11 mouse cellular contexts compared by ENCODE assay signal in the genomic region with DNA sequence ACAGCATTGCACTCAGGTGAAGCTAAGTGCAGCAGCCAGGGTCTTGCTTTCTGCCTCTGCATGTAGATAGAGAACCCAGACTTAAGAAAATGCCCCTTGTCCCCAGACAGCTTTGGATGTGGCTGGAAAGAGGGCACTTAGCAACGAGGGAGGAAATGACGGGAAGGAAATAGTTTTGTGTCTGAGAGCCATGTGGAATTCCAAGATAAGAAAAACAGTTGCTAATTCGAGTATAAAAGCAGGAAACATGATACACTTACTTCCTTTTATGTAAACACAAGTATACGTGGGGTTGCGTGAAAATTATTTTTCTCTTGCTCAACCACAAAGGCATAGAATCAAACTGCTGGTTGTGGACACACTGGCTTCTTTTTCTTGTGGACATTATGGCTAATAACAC. TPM values are rescaled to one million over a fixed set of nuclear protein-coding genes. Genes with fewer than 3 reads are reported as not detected.
DNase-seq lines count a peak whose midpoint lies in the region; ATAC-seq and TF ChIP-seq lines count a peak whose summit lies in the region.
"Had no signal": no experiment of that assay in that cellular context is flagged by ENCODE, and none has a peak within 500 bp of the region (broad histone marks: within the 10 kb centered on the region; RNA-seq: fewer than 3 reads in every experiment).

A gene (plus strand): TSS at position 312 of the 400 bp plus-strand sequence.

- intact Hi-C loops in gastrocnemius, adult 2 months (cut with DNase I) = loop anchor here (10.0 kb wide), 1 partner anchor 79 kb away; no protein-coding TSS in a partner anchor

- H3K4me2 ChIP-seq in heart, postnatal 0 days (ENCODE audit: low read depth, low read length) = peak within 1 kb of the TSS; percentile 51
- H3K4me2 ChIP-seq in lung, embryonic 15.5 days = peak within 1 kb of the TSS; percentile 4

- WGBS in heart, postnatal 0 days = 12% methylated on average over 5 of the region's 5 CpGs
- under 1% methylated on average over 5 of the region's 5 CpGs for WGBS in lung, embryonic 15.5 days

- H3K27ac ChIP-seq in gastrocnemius, adult 2 months = peak within 1 kb of the TSS; percentile 84
- peak within 1 kb of the TSS; percentile 80 for H3K27ac ChIP-seq in heart, postnatal 0 days (ENCODE audit: low read depth)
- peak within 1 kb of the TSS; percentile 74 for H3K27ac ChIP-seq in lung, embryonic 15.5 days

- H3K4me1 ChIP-seq in heart, postnatal 0 days (ENCODE audit: control insufficient read depth, insufficient read depth) = no peaks in the 10 kb centered on the region
- no peaks in the 10 kb centered on the region for H3K4me1 ChIP-seq in lung, embryonic 15.5 days

- peak within 1 kb of the TSS; percentile 68 for H3K4me3 ChIP-seq in gastrocnemius, adult 2 months
- peak within 1 kb of the TSS; percentile 42 for H3K4me3 ChIP-seq in heart, postnatal 0 days (ENCODE audit: low read depth, low read length)
- peak within 1 kb of the TSS; percentile 17 for H3K4me3 ChIP-seq in lung, embryonic 15.5 days
- H3K4me3 ChIP-seq: erythroblast, embryonic 14.5 days had no signal

- H3K27me3 ChIP-seq in heart, postnatal 0 days (ENCODE audit: control insufficient read depth, insufficient read depth, low read length) = no peaks in the 10 kb centered on the region
- no peaks in the 10 kb centered on the region for H3K27me3 ChIP-seq in lung, embryonic 15.5 days

- H3K36me3 ChIP-seq in heart, postnatal 0 days (replicated peaks; ENCODE audit: control insufficient read depth, insufficient read depth, low read length) = no peaks in the 10 kb centered on the region
- no peaks in the 10 kb centered on the region for H3K36me3 ChIP-seq in lung, embryonic 15.5 days

- no peak for DNase-seq in gastrocnemius, adult 2 months
- DNase-seq in gastrocnemius, postnatal 10 days = no peak
- peak; percentile 64 for DNase-seq in MEL-GATA-1-ER (ENCODE audit: extremely low read depth, low read depth)
- peak; percentile 85 for DNase-seq in heart, postnatal 0 days (ENCODE audit: low spot score)
- no peak for DNase-seq in adrenal gland, adult 18-20 months (ENCODE audit: low spot score in 2 of 2)
- DNase-seq in layer of hippocampus, postnatal 10 days (ENCODE audit: low spot score in 2 of 2) = no peak
- DNase-seq in right cerebral cortex, postnatal 36 days (ENCODE audit: low spot score in 2 of 2) = no peak
- DNase-seq: cerebellum, adult 11 months had no signal

- peak; percentile 95 for TF ChIP-seq EP300 in heart, postnatal 0 days (IDR thresholded peaks at IDR 0.05; ENCODE audit: low read depth)

- no peak for TF ChIP-seq CTCF in gastrocnemius, adult 2 months (IDR thresholded peaks at IDR 0.05)
- no peak for TF ChIP-seq CTCF in heart, postnatal 0 days (IDR thresholded peaks at IDR 0.05; ENCODE audit: low read depth)

- no peaks in the 10 kb centered on the region for H3K9me3 ChIP-seq in heart, postnatal 0 days (replicated peaks; ENCODE audit: control insufficient read depth, low read length)
- no peaks in the 10 kb centered on the region for H3K9me3 ChIP-seq in lung, embryonic 15.5 days

- ATAC-seq in heart, postnatal 0 days (ENCODE audit: insufficient read depth, low read depth) = peak; percentile 41; the same call in 1 of the 2 replicates
- ATAC-seq in lung, embryonic 15.5 days (ENCODE audit: borderline replicate concordance, extremely low read depth, low FRiP score, low TSS enrichment) = no peak

- peak within 1 kb of the TSS; percentile 53 for H3K9ac ChIP-seq in heart, postnatal 0 days (replicated peaks; ENCODE audit: low read depth, low read length)
- no peak within 1 kb of the TSS for H3K9ac ChIP-seq in lung, embryonic 15.5 days

RNA-seq across cellular contexts. Expression of the gene that starts here (rescaled TPM):
- total RNA-seq in gastrocnemius, adult 2 months (2021) = 1 to 10 TPM; 3.2 to 3.6 TPM
- 10 to 100 TPM in 1 of 2 experiments, 1 to 10 TPM in 1; 8.6 to 10.2 TPM for total RNA-seq in gastrocnemius, postnatal 10 days (2021)
- total RNA-seq in heart, postnatal 0 days (2014; rRNA removed; ENCODE audit: low replicate concordance) = 5.3 and 6.1 TPM in 2 replicates
- 8.9 and 9.2 TPM in 2 replicates for polyA plus RNA-seq in heart, postnatal 0 days (2015; fragmentation: Nextera tagmentation; extraction: Ambion mirVana)
- 9.3 and 10.4 TPM in 2 replicates for polyA plus RNA-seq in lung, embryonic 15.5 days (2015; fragmentation: Nextera tagmentation; extraction: Ambion mirVana)
- total RNA-seq in adrenal gland, adult 18-20 months (2021) = 1 to 10 TPM; 2.9 TPM
- total RNA-seq in layer of hippocampus, postnatal 10 days (2021) = 1 to 10 TPM; 1.0 to 1.3 TPM
- polyA plus RNA-seq: C2C12 had no signal

Comparison
In these comparisons a context has a peak if more than half of its experiments do, and no peak if none do; other contexts are left out.
1. DNase-seq: peak in MEL-GATA-1-ER (single experiment) and heart, postnatal 0 days (single experiment); none in gastrocnemius, adult 2 months (single experiment), gastrocnemius, postnatal 10 days (single experiment), adrenal gland, adult 18-20 months (0 of 2), layer of hippocampus, postnatal 10 days (0 of 2) and right cerebral cortex, postnatal 36 days (0 of 2).
2. H3K4me3 ChIP-seq: peak in every context shown above with its lines; median percentile 68 in gastrocnemius, adult 2 months; 42 in heart, postnatal 0 days; 17 in lung, embryonic 15.5 days.
3. Peak in every context shown above with its lines, with median percentiles within 50 percentile points of each other: H3K27ac ChIP-seq.